Mouse (Mus musculus): ENCODE measurements around the gene Ifi206. TPM values are rescaled to one million over a fixed set of nuclear protein-coding genes. Genes with fewer than 3 reads are reported as not detected.

Ifi206 gene
- polyA plus RNA-seq, 1 experiment from 2014 or later = not detected

- no peak overlapping the region for H3K9ac ChIP-seq (replicated peaks; ENCODE audit: low read length)
- no peak overlapping the region for H3K4me2 ChIP-seq (ENCODE audit: low read depth, low read length)
- no peaks in the 10 kb centered on the region for H3K36me3 ChIP-seq (replicated peaks; ENCODE audit: control insufficient read depth, insufficient read depth, low read depth, low read length)
- H3K9me3 ChIP-seq (replicated peaks; ENCODE audit: control insufficient read depth, low read length) = no peaks in the 10 kb centered on the region
- H3K27ac ChIP-seq (replicated peaks; ENCODE audit: low read depth, low read length) = no peak overlapping the region
- H3K27me3 ChIP-seq (ENCODE audit: control insufficient read depth, insufficient read depth, low read length) = no peaks in the 10 kb centered on the region
- no peak overlapping the region for H3K4me3 ChIP-seq (ENCODE audit: low read depth, low read length)
- WGBS = 86% methylated on average over 2 of the region's 2 CpGs
- no peak for DNase-seq (ENCODE audit: low spot score)
- no peak for ATAC-seq (replicated peaks; ENCODE audit: insufficient number of reproducible peaks, low FRiP score, low TSS enrichment, low read depth)
- no peaks in the 10 kb centered on the region for H3K4me1 ChIP-seq (ENCODE audit: control insufficient read depth, insufficient read depth, low read length)
These were observed 58.4 kb downstream of the Ifi206 start for GRCm38 (mm10) chr1:173432411-173432810.

- H3K27me3 ChIP-seq (ENCODE audit: control insufficient read depth, insufficient read depth, low read length) = no peaks in the 10 kb centered on the region
- no peaks in the 10 kb centered on the region for H3K9me3 ChIP-seq (replicated peaks; ENCODE audit: control insufficient read depth, low read length)
- H3K4me1 ChIP-seq (ENCODE audit: control insufficient read depth, insufficient read depth, low read length) = no peaks in the 10 kb centered on the region
- DNase-seq (ENCODE audit: low spot score) (no peak), ATAC-seq (replicated peaks; ENCODE audit: insufficient number of reproducible peaks, low FRiP score, low TSS enrichment, low read depth) (no peak)
- H3K36me3 ChIP-seq (replicated peaks; ENCODE audit: control insufficient read depth, insufficient read depth, low read depth, low read length) = no peaks in the 10 kb centered on the region
- 79% methylated on average over 5 of the region's 5 CpGs for WGBS
- H3K27ac ChIP-seq (replicated peaks; ENCODE audit: low read depth, low read length) = no peak overlapping the region
- H3K4me3 ChIP-seq (ENCODE audit: low read depth, low read length) = no peak overlapping the region
- no peak overlapping the region for H3K4me2 ChIP-seq (ENCODE audit: low read depth, low read length)
- no peak overlapping the region for H3K9ac ChIP-seq (replicated peaks; ENCODE audit: low read length)
These were observed 60.7 kb downstream of the Ifi206 start for GRCm38 (mm10) chr1:173429995-173430699.

GRCm38 (mm10) chr1:173427385-173427784 is 63.5 kb downstream of the Ifi206 start:
- Histone ChIP-seq H3K27ac (replicated peaks; ENCODE audit: low read depth, low read length) (no peak overlapping the region), H3K4me2 (ENCODE audit: low read depth, low read length) (no peak overlapping the region), H3K9me3 (replicated peaks; ENCODE audit: control insufficient read depth, low read length) (no peaks in the 10 kb centered on the region), H3K27me3 (ENCODE audit: control insufficient read depth, insufficient read depth, low read length) (no peaks in the 10 kb centered on the region), H3K4me1 (ENCODE audit: control insufficient read depth, insufficient read depth, low read length) (no peaks in the 10 kb centered on the region), H3K36me3 (replicated peaks; ENCODE audit: control insufficient read depth, insufficient read depth, low read depth, low read length) (no peaks in the 10 kb centered on the region), H3K4me3 (ENCODE audit: low read depth, low read length) (no peak overlapping the region), H3K9ac (replicated peaks; ENCODE audit: low read length) (no peak overlapping the region)
- DNase-seq (ENCODE audit: low spot score) = no peak
- ATAC-seq (replicated peaks; ENCODE audit: insufficient number of reproducible peaks, low FRiP score, low TSS enrichment, low read depth) = no peak
- WGBS = 69% methylated on average over 8 of the region's 8 CpGs

GRCm38 (mm10) chr1:173426345-173426744 is 64.5 kb downstream of the Ifi206 start:
- no peaks in the 10 kb centered on the region for H3K36me3 ChIP-seq (replicated peaks; ENCODE audit: control insufficient read depth, insufficient read depth, low read depth, low read length)
- no peak overlapping the region for H3K4me2 ChIP-seq (ENCODE audit: low read depth, low read length)
- WGBS = 87% methylated on average over 2 of the region's 2 CpGs
- no peak overlapping the region for H3K4me3 ChIP-seq (ENCODE audit: low read depth, low read length)
- no peaks in the 10 kb centered on the region for H3K9me3 ChIP-seq (replicated peaks; ENCODE audit: control insufficient read depth, low read length)
- H3K27ac ChIP-seq (replicated peaks; ENCODE audit: low read depth, low read length) = no peak overlapping the region
- no peak for ATAC-seq (replicated peaks; ENCODE audit: insufficient number of reproducible peaks, low FRiP score, low TSS enrichment, low read depth)
- no peaks in the 10 kb centered on the region for H3K27me3 ChIP-seq (ENCODE audit: control insufficient read depth, insufficient read depth, low read length)
- H3K4me1 ChIP-seq (ENCODE audit: control insufficient read depth, insufficient read depth, low read length) = no peaks in the 10 kb centered on the region
- no peak overlapping the region for H3K9ac ChIP-seq (replicated peaks; ENCODE audit: low read length)
- no peak for DNase-seq (ENCODE audit: low spot score)

GRCm38 (mm10) chr1:173420374-173420773 is 70.5 kb downstream of the Ifi206 start:
- WGBS = 77% methylated on average over 6 of the region's 6 CpGs

GRCm38 (mm10) chr1:173418936-173419621 is 71.8 kb downstream of the Ifi206 start:
- Histone ChIP-seq H3K27me3 (ENCODE audit: control insufficient read depth, insufficient read depth, low read length) (no peaks in the 10 kb centered on the region), H3K9me3 (replicated peaks; ENCODE audit: control insufficient read depth, low read length) (no peaks in the 10 kb centered on the region), H3K36me3 (replicated peaks; ENCODE audit: control insufficient read depth, insufficient read depth, low read depth, low read length) (no peaks in the 10 kb centered on the region), H3K4me1 (ENCODE audit: control insufficient read depth, insufficient read depth, low read length) (no peaks in the 10 kb centered on the region), H3K4me3 (ENCODE audit: low read depth, low read length) (no peak overlapping the region), H3K27ac (replicated peaks; ENCODE audit: low read depth, low read length) (no peak overlapping the region), H3K9ac (replicated peaks; ENCODE audit: low read length) (no peak overlapping the region), H3K4me2 (ENCODE audit: low read depth, low read length) (no peak overlapping the region)
- 67% methylated on average over 1 of the region's 1 CpGs for WGBS
- no peak for DNase-seq (ENCODE audit: low spot score)
- no peak for ATAC-seq (replicated peaks; ENCODE audit: insufficient number of reproducible peaks, low FRiP score, low TSS enrichment, low read depth)

More at GRCm38 (mm10) chr1:173420374-173420773, 70.5 kb downstream of the Ifi206 start:
- Histone ChIP-seq H3K4me2 (ENCODE audit: low read depth, low read length) (no peak overlapping the region), H3K36me3 (replicated peaks; ENCODE audit: control insufficient read depth, insufficient read depth, low read depth, low read length) (no peaks in the 10 kb centered on the region), H3K27ac (replicated peaks; ENCODE audit: low read depth, low read length) (no peak overlapping the region), H3K9me3 (replicated peaks; ENCODE audit: control insufficient read depth, low read length) (no peaks in the 10 kb centered on the region), H3K4me1 (ENCODE audit: control insufficient read depth, insufficient read depth, low read length) (no peaks in the 10 kb centered on the region), H3K9ac (replicated peaks; ENCODE audit: low read length) (no peak overlapping the region), H3K4me3 (ENCODE audit: low read depth, low read length) (no peak overlapping the region), H3K27me3 (ENCODE audit: control insufficient read depth, insufficient read depth, low read length) (no peaks in the 10 kb centered on the region)
- no peak for DNase-seq (ENCODE audit: low spot score)
- ATAC-seq (replicated peaks; ENCODE audit: insufficient number of reproducible peaks, low FRiP score, low TSS enrichment, low read depth) = no peak

- H3K9ac ChIP-seq (replicated peaks; ENCODE audit: low read length) = no peak overlapping the region
- H3K4me3 ChIP-seq (ENCODE audit: low read depth, low read length) = no peak overlapping the region
These were observed 72.3 kb downstream of the Ifi206 start for GRCm38 (mm10) chr1:173418516-173418915.

More at GRCm38 (mm10) chr1:173418516-173418915, 72.3 kb downstream of the Ifi206 start:
- Histone ChIP-seq H3K4me1 (ENCODE audit: control insufficient read depth, insufficient read depth, low read length) (no peaks in the 10 kb centered on the region), H3K27ac (replicated peaks; ENCODE audit: low read depth, low read length) (no peak overlapping the region), H3K27me3 (ENCODE audit: control insufficient read depth, insufficient read depth, low read length) (no peaks in the 10 kb centered on the region), H3K9me3 (replicated peaks; ENCODE audit: control insufficient read depth, low read length) (no peaks in the 10 kb centered on the region), H3K4me2 (ENCODE audit: low read depth, low read length) (no peak overlapping the region), H3K36me3 (replicated peaks; ENCODE audit: control insufficient read depth, insufficient read depth, low read depth, low read length) (no peaks in the 10 kb centered on the region)
- no peak for ATAC-seq (replicated peaks; ENCODE audit: insufficient number of reproducible peaks, low FRiP score, low TSS enrichment, low read depth)
- DNase-seq (ENCODE audit: low spot score) = no peak
- WGBS = 83% methylated on average over 3 of the region's 3 CpGs
